Mouse (Mus musculus) kidney, adult 2 months (tissue): ENCODE measurements around the gene Tmem9.

ENCODE experiments used
- CTCF ChIP-seq: fragments of 200-500 bp; conservative IDR thresholded peaks from 2 replicates; pipeline ENCODE4 v1.5.1; 2011; ENCODE audit warnings: low read depth, mild to moderate bottlenecking, control low read depth, low read length, moderate library complexity, mixed read lengths; ENCODE audit not compliant: insufficient read depth, insufficient read length
- POLR2A ChIP-seq: fragments of 200-500 bp; IDR thresholded peaks from one replicate; pipeline ENCODE4 v1.6.1; 2011; ENCODE audit warnings: low read depth, low read length, control low read depth

GRCm38 (mm10) chr1:136076086-136076485, 68.1 kb downstream of the Tmem9 start:
- peak; percentile 91 for TF ChIP-seq CTCF
- no peak for TF ChIP-seq POLR2A
